Mouse (Mus musculus) embryo, embryonic 10 days (tissue): ENCODE measurements around the gene Trim67.
A peak's percentile ranks its signal among the peaks of the same experiment; 100 is the strongest.

Source experiments
- DNase-seq: peaks from one replicate; pipeline ENCODE4 v3.0.0-alpha.2; 2015; ENCODE audit warnings: low spot score

Trim67 gene

GRCm38 (mm10) chr8:124794486-124794780, 1.5 kb downstream of the Trim67 start:
- peak; percentile 76 for DNase-seq

GRCm38 (mm10) chr8:124795781-124796488, 3.0 kb downstream of the Trim67 start:
- no peak for DNase-seq

- DNase-seq = no peak
These were observed 7.7 kb downstream of the Trim67 start for GRCm38 (mm10) chr8:124800542-124800941.

GRCm38 (mm10) chr8:124803824-124804702, 11.2 kb downstream of the Trim67 start:
- no peak for DNase-seq

- DNase-seq = no peak
These were observed 13.1 kb downstream of the Trim67 start for GRCm38 (mm10) chr8:124805990-124806389.

- DNase-seq = no peak
These were observed 16.5 kb downstream of the Trim67 start for GRCm38 (mm10) chr8:124809419-124809818.

- DNase-seq = peak; percentile 19
These were observed 17.2 kb downstream of the Trim67 start for GRCm38 (mm10) chr8:124810056-124810610.

- no peak for DNase-seq
These were observed 17.9 kb downstream of the Trim67 start for GRCm38 (mm10) chr8:124810689-124811394.

- DNase-seq = no peak
These were observed 20.4 kb downstream of the Trim67 start for GRCm38 (mm10) chr8:124813326-124813725.

- no peak for DNase-seq
These were observed 23.0 kb downstream of the Trim67 start for GRCm38 (mm10) chr8:124815870-124816269.

GRCm38 (mm10) chr8:124816866-124817265, 24.0 kb downstream of the Trim67 start:
- DNase-seq = no peak

- DNase-seq = no peak
These were observed 24.5 kb downstream of the Trim67 start for GRCm38 (mm10) chr8:124817361-124817760.

GRCm38 (mm10) chr8:124819612-124820115, 26.8 kb downstream of the Trim67 start:
- DNase-seq = no peak

GRCm38 (mm10) chr8:124820125-124820524, 27.2 kb downstream of the Trim67 start:
- DNase-seq = peak; percentile 42

GRCm38 (mm10) chr8:124823497-124823896, 30.6 kb downstream of the Trim67 start:
- DNase-seq = no peak

GRCm38 (mm10) chr8:124826658-124827057, 33.8 kb downstream of the Trim67 start:
- DNase-seq = no peak

GRCm38 (mm10) chr8:124827387-124827786, 34.5 kb downstream of the Trim67 start:
- peak; percentile 84 for DNase-seq

- no peak for DNase-seq
These were observed 35.8 kb downstream of the Trim67 start for GRCm38 (mm10) chr8:124828561-124829240.

- no peak for DNase-seq
These were observed 37.2 kb downstream of the Trim67 start for GRCm38 (mm10) chr8:124830050-124830449.

GRCm38 (mm10) chr8:124831531-124831930, 38.6 kb downstream of the Trim67 start:
- DNase-seq = no peak

GRCm38 (mm10) chr8:124831941-124832340, 39.0 kb downstream of the Trim67 start:
- DNase-seq = no peak
